Mouse (Mus musculus): ENCODE data around the gene Kat2a. TPM values are rescaled to one million over a fixed set of nuclear protein-coding genes. Genes with fewer than 3 reads are reported as not detected.

Kat2a gene
- 1.3 TPM for polyA plus RNA-seq (2014; fragmentation: Illumina TruSeq; extraction: RNeasy Lipid Tissue Mini Kit (QIAGEN cat#74804); ENCODE audit: low read depth, low replicate concordance)

GRCm38 (mm10) chr11:100711783-100712615 is at the start of gene Kat2a:
Gene Kat2a, minus strand, starts transcription at chr11:100712465.

GRCm38 (mm10) chr11:100759611-100760233 is 47.5 kb upstream of the Kat2a start, which contains the start of gene Kcnh4:
Gene Kcnh4, minus strand, starts transcription at chr11:100759942.

DNA sequence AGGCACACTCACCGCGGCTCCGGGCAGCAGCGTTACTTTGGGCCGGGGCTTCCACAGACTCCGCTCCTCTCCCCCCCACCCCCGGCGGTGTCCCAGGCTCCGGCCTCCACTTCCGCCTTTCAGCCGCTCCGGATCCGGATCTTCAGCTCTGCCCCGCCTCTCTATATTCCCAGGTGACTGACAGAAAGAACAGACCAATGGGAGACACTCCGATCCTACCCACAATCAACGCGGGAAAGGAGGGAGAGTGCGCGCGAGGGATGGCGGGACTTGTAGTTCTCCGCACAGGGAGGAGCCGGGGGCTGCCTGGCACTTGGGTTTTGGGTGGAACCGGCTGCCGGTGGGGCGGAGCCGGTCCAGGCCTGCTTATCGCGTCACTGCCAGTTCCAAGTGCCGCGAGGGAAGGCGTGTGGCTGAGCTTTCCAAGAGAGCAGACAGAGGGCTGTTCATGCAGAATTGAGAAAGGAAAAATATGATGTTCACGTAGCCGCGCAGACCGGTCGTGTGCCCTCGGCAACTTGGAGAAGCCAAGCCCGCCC is 25.9 kb upstream of the Kat2a start, which contains the start of gene Rab5c:
Gene Rab5c, minus strand, starts transcription at position 150 of the 539 bp plus-strand sequence.

GRCm38 (mm10) chr11:100713735-100714533 is 1.7 kb upstream of the Kat2a start, which contains the start of gene Hspb9:
Gene Hspb9, plus strand, starts transcription at chr11:100713850.

GRCm38 (mm10) chr11:100703851-100704531 is 8.3 kb downstream of the Kat2a start, which contains the start of gene Dhx58:
Gene Dhx58, minus strand, starts transcription at chr11:100704271.

DNA sequence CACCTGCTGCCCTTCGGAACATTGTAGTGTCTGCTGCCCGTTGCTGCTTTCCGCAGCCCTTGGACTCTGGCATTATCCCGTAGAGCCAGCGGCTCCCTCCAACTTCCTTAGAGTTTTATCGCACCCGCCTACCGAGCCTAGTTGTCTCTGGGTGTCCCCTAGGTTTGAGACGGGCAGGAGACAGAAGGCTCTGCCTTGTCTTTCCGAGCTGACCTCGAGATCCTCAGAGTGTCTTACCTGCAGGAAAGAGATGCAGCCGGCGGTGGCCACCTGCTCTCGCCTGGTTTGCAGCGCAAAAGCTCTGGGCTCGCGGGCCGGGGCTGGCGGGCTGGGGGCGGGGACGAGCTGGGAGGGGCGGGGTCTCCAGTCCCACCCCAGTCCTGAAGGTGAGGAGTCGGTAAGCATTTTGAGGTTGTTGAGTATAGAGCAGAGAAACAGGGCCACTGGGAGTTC is 20.1 kb downstream of the Kat2a start, which contains the start of gene Zfp385c:
Gene Zfp385c, minus strand, starts transcription at position 292 of the 453 bp plus-strand sequence.

Other genes starting within 250 kb of the Kat2a start
- gene Klhl11, start 239.7 kb downstream of the Kat2a start, polyA plus RNA-seq (2014; fragmentation: Illumina TruSeq; extraction: RNeasy Lipid Tissue Mini Kit (QIAGEN cat#74804); ENCODE audit: low read depth, low replicate concordance), result 7.4 TPM
- gene Acly, start 184.5 kb downstream of the Kat2a start, polyA plus RNA-seq (2014; fragmentation: Illumina TruSeq; extraction: RNeasy Lipid Tissue Mini Kit (QIAGEN cat#74804); ENCODE audit: low read depth, low replicate concordance), result 52.3 TPM
- gene Ttc25, start 166.9 kb downstream of the Kat2a start, polyA plus RNA-seq (2014; fragmentation: Illumina TruSeq; extraction: RNeasy Lipid Tissue Mini Kit (QIAGEN cat#74804); ENCODE audit: low read depth, low replicate concordance), result 0.53 TPM
- gene Cnp, start 137.6 kb downstream of the Kat2a start, polyA plus RNA-seq (2014; fragmentation: Illumina TruSeq; extraction: RNeasy Lipid Tissue Mini Kit (QIAGEN cat#74804); ENCODE audit: low read depth, low replicate concordance), result 2.3 TPM
- 2.0 TPM for gene Nkiras2, start 93.2 kb downstream of the Kat2a start, polyA plus RNA-seq (2014; fragmentation: Illumina TruSeq; extraction: RNeasy Lipid Tissue Mini Kit (QIAGEN cat#74804); ENCODE audit: low read depth, low replicate concordance)
- gene Dnajc7, start 92.3 kb downstream of the Kat2a start, polyA plus RNA-seq (2014; fragmentation: Illumina TruSeq; extraction: RNeasy Lipid Tissue Mini Kit (QIAGEN cat#74804); ENCODE audit: low read depth, low replicate concordance), result 114 TPM
- gene Zfp385c, start 20.0 kb downstream of the Kat2a start, polyA plus RNA-seq (2014; fragmentation: Illumina TruSeq; extraction: RNeasy Lipid Tissue Mini Kit (QIAGEN cat#74804); ENCODE audit: low read depth, low replicate concordance), result not detected
- gene Dhx58, start 8.2 kb downstream of the Kat2a start, polyA plus RNA-seq (2014; fragmentation: Illumina TruSeq; extraction: RNeasy Lipid Tissue Mini Kit (QIAGEN cat#74804); ENCODE audit: low read depth, low replicate concordance), result 0.44 TPM
- gene Hspb9, start 1.4 kb upstream of the Kat2a start, polyA plus RNA-seq (2014; fragmentation: Illumina TruSeq; extraction: RNeasy Lipid Tissue Mini Kit (QIAGEN cat#74804); ENCODE audit: low read depth, low replicate concordance), result not detected
- gene Rab5c, start 25.8 kb upstream of the Kat2a start, polyA plus RNA-seq (2014; fragmentation: Illumina TruSeq; extraction: RNeasy Lipid Tissue Mini Kit (QIAGEN cat#74804); ENCODE audit: low read depth, low replicate concordance), result 63.6 TPM
- not detected for gene Kcnh4, start 47.5 kb upstream of the Kat2a start, polyA plus RNA-seq (2014; fragmentation: Illumina TruSeq; extraction: RNeasy Lipid Tissue Mini Kit (QIAGEN cat#74804); ENCODE audit: low read depth, low replicate concordance)
- not detected for gene Hcrt, start 50.5 kb upstream of the Kat2a start, polyA plus RNA-seq (2014; fragmentation: Illumina TruSeq; extraction: RNeasy Lipid Tissue Mini Kit (QIAGEN cat#74804); ENCODE audit: low read depth, low replicate concordance)
- 4.0 TPM for gene Ghdc, start 58.5 kb upstream of the Kat2a start, polyA plus RNA-seq (2014; fragmentation: Illumina TruSeq; extraction: RNeasy Lipid Tissue Mini Kit (QIAGEN cat#74804); ENCODE audit: low read depth, low replicate concordance)
- gene Stat5b, start 138.3 kb upstream of the Kat2a start, polyA plus RNA-seq (2014; fragmentation: Illumina TruSeq; extraction: RNeasy Lipid Tissue Mini Kit (QIAGEN cat#74804); ENCODE audit: low read depth, low replicate concordance), result 4.4 TPM
- 2.6 TPM for gene Stat5a, start 146.9 kb upstream of the Kat2a start, polyA plus RNA-seq (2014; fragmentation: Illumina TruSeq; extraction: RNeasy Lipid Tissue Mini Kit (QIAGEN cat#74804); ENCODE audit: low read depth, low replicate concordance)
- 20.1 TPM for gene Stat3, start 227.1 kb upstream of the Kat2a start, polyA plus RNA-seq (2014; fragmentation: Illumina TruSeq; extraction: RNeasy Lipid Tissue Mini Kit (QIAGEN cat#74804); ENCODE audit: low read depth, low replicate concordance)